Mouse (Mus musculus) ZHBTc4 (cell line): Measurements from ENCODE around the gene Tnrc6a.

Experiments used
- DNase-seq: peaks from one replicate; pipeline ENCODE4 v3.0.0-alpha.2; 2011; ENCODE audit warnings: low read depth, low spot score

Tnrc6a gene

GRCm38 (mm10) chr7:123235449-123235848, 111.8 kb downstream of the Tnrc6a start:
- peak; percentile 65 for DNase-seq

- DNase-seq, result no peak
Measured at GRCm38 (mm10) chr7:123238621-123239020, 114.9 kb downstream of the Tnrc6a start.

GRCm38 (mm10) chr7:123240064-123240463, 116.4 kb downstream of the Tnrc6a start:
- DNase-seq, result no peak

DNA sequence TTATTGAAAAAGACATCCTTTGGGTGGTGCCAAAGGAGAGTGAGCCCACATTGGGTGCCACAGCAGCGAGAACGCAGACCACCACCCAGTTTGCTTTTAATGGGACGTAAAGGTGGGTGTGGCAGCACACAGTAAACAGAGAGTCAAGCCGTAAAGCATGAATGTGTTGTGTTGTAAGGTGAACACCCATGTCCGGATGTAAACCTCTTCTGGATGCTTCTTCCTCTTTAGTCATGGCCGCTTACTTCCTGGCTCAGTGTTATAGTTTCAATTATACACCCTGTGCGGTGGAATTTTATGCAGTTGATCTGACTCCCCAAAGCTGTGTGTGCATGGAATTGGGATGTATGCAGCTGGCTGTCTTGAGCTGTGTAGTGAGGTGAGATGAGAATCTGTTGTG, 118.6 kb downstream of the Tnrc6a start:
- DNase-seq, result no peak

DNA sequence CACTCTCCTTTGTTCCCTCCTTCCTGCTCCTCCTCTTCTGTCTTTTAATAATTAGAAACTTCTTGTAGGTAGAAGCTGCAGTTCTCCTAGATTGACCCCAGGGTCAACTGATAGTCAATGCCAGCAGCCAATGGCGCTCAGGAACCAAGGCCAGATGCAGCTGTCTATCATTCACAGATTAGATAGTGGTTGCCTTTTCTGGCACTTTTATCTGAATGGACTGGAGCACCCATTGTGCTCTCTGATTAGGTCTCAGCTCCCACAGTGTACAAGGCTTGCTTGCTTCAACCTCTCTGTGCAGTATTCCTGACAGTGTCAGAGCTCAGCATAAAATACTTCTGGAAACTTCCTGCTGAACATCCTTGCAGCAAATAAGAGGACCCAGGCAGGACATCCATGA, 121.1 kb downstream of the Tnrc6a start:
- DNase-seq, result no peak
